Mouse (Mus musculus): ENCODE results near the gene Pacsin2. TPM values are rescaled to one million over a fixed set of nuclear protein-coding genes. Genes with fewer than 3 reads are reported as not detected.
"Not testable (repeated sequence)": the region's sequence is repeated elsewhere in the genome, so short reads cannot be mapped to it uniquely, and the experiment has no call there.

Gene Pacsin2
- polyA plus RNA-seq, 1 experiment from 2014 or later = 53.3 TPM

DNA sequence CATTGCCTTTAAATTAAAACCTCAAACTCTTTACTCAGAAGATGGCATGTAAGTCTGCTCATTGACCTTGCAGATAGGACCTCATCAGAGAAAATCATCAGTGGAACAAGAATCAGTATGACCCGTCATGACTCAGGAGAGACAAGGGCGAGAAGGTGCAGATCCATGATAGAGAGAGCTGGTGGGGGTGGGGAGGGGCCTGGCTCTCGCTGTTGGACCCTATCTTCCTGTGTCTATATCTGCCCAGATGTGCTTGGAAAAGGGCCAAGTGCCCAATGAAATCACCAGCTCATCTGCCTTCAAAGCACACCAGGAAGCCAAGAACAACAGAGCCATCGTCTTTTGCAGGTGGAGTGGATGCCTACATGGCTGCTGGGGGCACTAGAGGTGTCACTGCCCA lies 87.3 kb downstream of the Pacsin2 start:
- peaks cover 59% of the 10 kb centered on the region for H3K36me3 ChIP-seq
- H3K4me2 ChIP-seq (replicated peaks) = no peak overlapping the region
- no peak overlapping the region for H3K4me3 ChIP-seq
- H3K27ac ChIP-seq = no peak overlapping the region
- H3K27me3 ChIP-seq = no peaks in the 10 kb centered on the region
- no peaks in the 10 kb centered on the region for H3K4me1 ChIP-seq
- no peaks in the 10 kb centered on the region for H3K9me3 ChIP-seq
- no peak for ATAC-seq (ENCODE audit: low FRiP score, low read depth)
- H3K9ac ChIP-seq = no peak overlapping the region
- 85% methylated on average over 4 of the region's 4 CpGs for WGBS

GRCm38 (mm10) chr15:83375136-83375535 lies 89.3 kb downstream of the Pacsin2 start:
- H3K36me3 ChIP-seq = peaks cover 47% of the 10 kb centered on the region
- 72% methylated on average over 4 of the region's 4 CpGs for WGBS

DNA sequence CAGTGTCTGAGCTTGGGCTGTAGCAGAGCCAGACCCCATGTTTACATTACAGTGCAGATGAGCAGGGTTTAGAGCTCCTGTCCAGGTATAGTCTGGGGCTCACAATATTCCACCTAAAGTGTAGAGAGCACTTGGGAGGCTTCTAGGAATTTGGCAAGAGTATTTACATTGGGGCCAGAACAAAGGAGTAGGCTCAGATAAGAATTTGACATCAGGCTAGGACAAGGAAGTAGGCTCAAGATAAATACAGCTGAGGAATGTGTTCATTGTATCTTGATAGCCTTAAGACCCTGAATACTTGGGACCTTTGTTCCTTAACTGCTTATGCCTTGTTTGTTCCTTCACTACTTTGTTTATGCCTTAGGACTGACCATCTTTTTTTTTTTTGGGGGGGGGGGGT lies 90.3 kb downstream of the Pacsin2 start:
- H3K4me3 ChIP-seq = no peak overlapping the region
- ATAC-seq (ENCODE audit: low FRiP score, low read depth) = no peak
- H3K9ac ChIP-seq = no peak overlapping the region
- H3K36me3 ChIP-seq = peaks cover 38% of the 10 kb centered on the region
- H3K4me1 ChIP-seq = no peaks in the 10 kb centered on the region
- no peak overlapping the region for H3K4me2 ChIP-seq (replicated peaks)
- H3K9me3 ChIP-seq = no peaks in the 10 kb centered on the region
- no peaks in the 10 kb centered on the region for H3K27me3 ChIP-seq
- H3K27ac ChIP-seq = no peak overlapping the region

More at GRCm38 (mm10) chr15:83375136-83375535, 89.3 kb downstream of the Pacsin2 start:
- no peaks in the 10 kb centered on the region for H3K27me3 ChIP-seq
- H3K27ac ChIP-seq = no peak overlapping the region
- no peak overlapping the region for H3K9ac ChIP-seq
- ATAC-seq (ENCODE audit: low FRiP score, low read depth) = no peak
- H3K4me3 ChIP-seq = no peak overlapping the region
- H3K9me3 ChIP-seq = no peaks in the 10 kb centered on the region
- H3K4me2 ChIP-seq (replicated peaks) = no peak overlapping the region
- no peaks in the 10 kb centered on the region for H3K4me1 ChIP-seq

- H3K27ac ChIP-seq; H3K36me3 ChIP-seq; H3K9me3 ChIP-seq; H3K27me3 ChIP-seq; H3K4me1 ChIP-seq; ATAC-seq (ENCODE audit: low FRiP score, low read depth); H3K4me2 ChIP-seq (replicated peaks); H3K9ac ChIP-seq; H3K4me3 ChIP-seq: not testable (repeated sequence)
- 90% methylated on average over 4 of the region's 4 CpGs for WGBS
Measured at GRCm38 (mm10) chr15:83368702-83369101, 95.7 kb downstream of the Pacsin2 start.

GRCm38 (mm10) chr15:83368261-83368660 lies 96.1 kb downstream of the Pacsin2 start:
- no peaks in the 10 kb centered on the region for H3K4me1 ChIP-seq
- H3K9ac ChIP-seq = no peak overlapping the region
- WGBS = 77% methylated on average over 2 of the region's 2 CpGs
- no peak overlapping the region for H3K4me3 ChIP-seq
- no peak for ATAC-seq (ENCODE audit: low FRiP score, low read depth)
- H3K27me3 ChIP-seq = 0 out of 2 replicates have a peak, but pooled peaks cover 3% of the 10 kb centered on the region
- peaks cover 8% of the 10 kb centered on the region for H3K36me3 ChIP-seq
- no peaks in the 10 kb centered on the region for H3K9me3 ChIP-seq
- no peak overlapping the region for H3K4me2 ChIP-seq (replicated peaks)
- no peak overlapping the region for H3K27ac ChIP-seq

GRCm38 (mm10) chr15:83366933-83367552 lies 97.4 kb downstream of the Pacsin2 start:
- peak overlapping the region; percentile 41 for H3K4me3 ChIP-seq
- 0 out of 2 replicates have a peak overlapping the region, but pooled peaks have one; percentile 45 for H3K9ac ChIP-seq
- peak; percentile 84 for ATAC-seq (ENCODE audit: low FRiP score, low read depth)
- peak overlapping the region; percentile 67 for H3K4me2 ChIP-seq (replicated peaks)
- H3K36me3 ChIP-seq = peaks cover under 1% of the 10 kb centered on the region
- 0 out of 2 replicates have a peak, but pooled peaks cover 3% of the 10 kb centered on the region for H3K27me3 ChIP-seq
- WGBS = 23% methylated on average over 54 of the region's 58 CpGs
- H3K9me3 ChIP-seq = no peaks in the 10 kb centered on the region
- no peaks in the 10 kb centered on the region for H3K4me1 ChIP-seq
- H3K27ac ChIP-seq = no peak overlapping the region

GRCm38 (mm10) chr15:83365697-83366096 lies 98.7 kb downstream of the Pacsin2 start:
- no peak overlapping the region for H3K4me2 ChIP-seq (replicated peaks)
- H3K9me3 ChIP-seq = no peaks in the 10 kb centered on the region
- H3K4me3 ChIP-seq = no peak overlapping the region
- no peaks in the 10 kb centered on the region for H3K36me3 ChIP-seq
- ATAC-seq (ENCODE audit: low FRiP score, low read depth) = no peak
- no peak overlapping the region for H3K9ac ChIP-seq
- no peaks in the 10 kb centered on the region for H3K4me1 ChIP-seq
- H3K27me3 ChIP-seq = 0 out of 2 replicates have a peak, but pooled peaks cover 3% of the 10 kb centered on the region
- H3K27ac ChIP-seq = no peak overlapping the region

GRCm38 (mm10) chr15:83364194-83364593 lies 100.2 kb downstream of the Pacsin2 start:
- no peak for ATAC-seq (ENCODE audit: low FRiP score, low read depth)

GRCm38 (mm10) chr15:83362813-83363212 lies 101.6 kb downstream of the Pacsin2 start:
- not testable (repeated sequence) for H3K4me3 ChIP-seq; H3K36me3 ChIP-seq; H3K4me1 ChIP-seq; H3K9me3 ChIP-seq; H3K27ac ChIP-seq; H3K9ac ChIP-seq; H3K4me2 ChIP-seq (replicated peaks); H3K27me3 ChIP-seq; ATAC-seq (ENCODE audit: low FRiP score, low read depth)
- 86% methylated on average over 1 of the region's 1 CpGs for WGBS

More at GRCm38 (mm10) chr15:83364194-83364593, 100.2 kb downstream of the Pacsin2 start:
- 0 out of 2 replicates have a peak, but pooled peaks cover 3% of the 10 kb centered on the region for H3K27me3 ChIP-seq
- 61% methylated on average over 3 of the region's 3 CpGs for WGBS
- no peak overlapping the region for H3K27ac ChIP-seq
- no peak overlapping the region for H3K4me2 ChIP-seq (replicated peaks)
- no peak overlapping the region for H3K9ac ChIP-seq
- H3K4me1 ChIP-seq = no peaks in the 10 kb centered on the region
- no peak overlapping the region for H3K4me3 ChIP-seq
- H3K9me3 ChIP-seq = no peaks in the 10 kb centered on the region
- H3K36me3 ChIP-seq = no peaks in the 10 kb centered on the region

- not testable (repeated sequence) for H3K4me2 ChIP-seq (replicated peaks); H3K27me3 ChIP-seq; H3K9me3 ChIP-seq; H3K27ac ChIP-seq; ATAC-seq (ENCODE audit: low FRiP score, low read depth); H3K36me3 ChIP-seq; H3K4me3 ChIP-seq; H3K9ac ChIP-seq; H3K4me1 ChIP-seq
- WGBS = 73% methylated on average over 5 of the region's 5 CpGs
Measured at GRCm38 (mm10) chr15:83360899-83361298, 103.5 kb downstream of the Pacsin2 start.

- Histone ChIP-seq H3K4me2 (replicated peaks) (no peak overlapping the region), H3K27me3 (no peaks in the 10 kb centered on the region), H3K9me3 (no peaks in the 10 kb centered on the region), H3K4me1 (no peaks in the 10 kb centered on the region), H3K27ac (no peak overlapping the region), H3K4me3 (no peak overlapping the region), H3K9ac (no peak overlapping the region), H3K36me3 (no peaks in the 10 kb centered on the region)
- WGBS = 82% methylated on average over 3 of the region's 3 CpGs
- no peak for ATAC-seq (ENCODE audit: low FRiP score, low read depth)
Measured at GRCm38 (mm10) chr15:83360140-83360539, 104.3 kb downstream of the Pacsin2 start.

DNA sequence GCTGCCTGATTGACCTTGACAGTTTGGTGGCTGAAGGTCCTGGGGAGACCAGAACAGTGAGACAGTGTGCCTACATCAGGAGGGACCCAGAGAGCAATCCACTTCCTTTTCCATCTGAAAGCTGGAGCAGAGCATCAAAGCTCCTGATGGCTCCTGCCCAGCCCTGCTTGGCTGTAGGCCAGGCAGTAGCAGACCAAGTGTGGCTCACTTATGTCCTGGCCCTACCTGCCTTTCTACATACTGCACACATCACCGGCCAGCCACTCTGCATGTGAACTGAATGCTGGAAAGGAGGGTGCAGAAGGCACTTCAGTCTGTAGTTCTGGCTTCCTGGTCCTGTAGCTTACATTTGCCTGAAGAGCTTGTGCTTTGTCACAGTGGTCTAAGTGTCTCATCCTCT lies 105.9 kb downstream of the Pacsin2 start:
- H3K4me3 ChIP-seq = no peak overlapping the region
- H3K9ac ChIP-seq = no peak overlapping the region
- no peak for ATAC-seq (ENCODE audit: low FRiP score, low read depth)
- no peaks in the 10 kb centered on the region for H3K27me3 ChIP-seq
- H3K4me1 ChIP-seq = no peaks in the 10 kb centered on the region
- H3K27ac ChIP-seq = no peak overlapping the region
- no peak overlapping the region for H3K4me2 ChIP-seq (replicated peaks)
- 96% methylated on average over 1 of the region's 1 CpGs for WGBS
- H3K9me3 ChIP-seq = no peaks in the 10 kb centered on the region
- H3K36me3 ChIP-seq = no peaks in the 10 kb centered on the region

- WGBS = 77% methylated on average over 4 of the region's 4 CpGs
- no peak overlapping the region for H3K4me3 ChIP-seq
- H3K27ac ChIP-seq = no peak overlapping the region
- H3K9ac ChIP-seq = no peak overlapping the region
- peaks cover 15% of the 10 kb centered on the region for H3K4me1 ChIP-seq
- no peaks in the 10 kb centered on the region for H3K36me3 ChIP-seq
- no peaks in the 10 kb centered on the region for H3K9me3 ChIP-seq
- no peak for ATAC-seq (ENCODE audit: low FRiP score, low read depth)
- H3K4me2 ChIP-seq (replicated peaks) = no peak overlapping the region
- H3K27me3 ChIP-seq = no peaks in the 10 kb centered on the region
Measured at GRCm38 (mm10) chr15:83351546-83351945, 112.9 kb downstream of the Pacsin2 start.

All from limb, embryonic 13.5 days (tissue).